Mouse (Mus musculus): Measurements from ENCODE around the gene Commd7. TPM values are rescaled to one million over a fixed set of nuclear protein-coding genes. Genes with fewer than 3 reads are reported as not detected.

Commd7 gene
- polyA plus RNA-seq, 1 experiment, result not detected

DNA sequence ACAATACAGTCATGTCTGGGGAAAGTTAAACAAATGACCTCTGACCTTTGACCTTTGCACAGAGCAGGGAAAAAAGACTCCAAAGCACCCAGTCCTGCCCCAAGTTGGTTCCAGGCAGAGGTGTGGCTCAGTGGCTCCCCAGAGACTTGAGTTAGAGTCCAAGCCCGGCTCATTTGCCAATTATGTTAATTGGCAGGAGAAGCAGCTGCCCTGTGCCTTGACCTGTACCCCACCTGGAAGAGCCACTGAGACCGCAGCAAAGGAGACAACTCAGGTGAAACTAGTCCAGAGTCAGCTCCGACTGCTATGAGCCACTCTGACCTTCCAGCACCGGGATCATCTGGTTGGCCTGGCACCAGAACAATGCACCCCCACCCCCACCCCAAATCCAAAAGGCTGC, 48.2 kb downstream of the Commd7 start:
- Histone ChIP-seq H3K4me3 (ENCODE audit: insufficient read depth, low read depth, low read length) (no peak overlapping the region), H3K4me1 (ENCODE audit: control insufficient read depth, insufficient read depth, low read length) (peaks cover 13% of the 10 kb centered on the region), H3K27ac (ENCODE audit: insufficient read depth, low read depth, low read length) (no peak overlapping the region)
- WGBS, result 76% methylated on average over 4 of the region's 4 CpGs
- no peak for TF ChIP-seq CTCF (IDR thresholded peaks at IDR 0.05; ENCODE audit: insufficient read depth, low read depth, low read length)
- TF ChIP-seq POLR2A (IDR thresholded peaks at IDR 0.05; ENCODE audit: insufficient read depth, low read depth, low read length), result no peak

DNA sequence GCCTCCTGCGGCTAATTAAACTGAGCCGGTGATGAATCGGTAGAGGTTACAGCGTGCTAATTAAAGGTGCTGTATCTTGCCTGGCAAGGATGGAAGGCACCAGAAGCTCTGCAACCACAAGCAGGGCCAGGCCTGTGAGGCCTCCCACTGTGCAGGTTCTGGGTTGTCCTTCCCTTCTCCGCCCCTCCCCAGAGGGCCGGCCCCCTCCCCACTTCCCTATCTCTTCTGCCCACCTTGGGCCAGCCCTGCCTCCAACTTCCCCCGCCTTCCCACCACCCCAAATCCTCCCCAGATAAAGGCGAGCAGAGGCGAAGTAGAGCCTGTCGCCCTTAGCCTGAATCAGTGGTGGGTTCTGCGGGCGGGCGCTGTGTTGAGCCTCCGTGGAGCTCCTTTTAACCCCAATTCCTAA, 48.9 kb downstream of the Commd7 start:
- TF ChIP-seq CTCF (IDR thresholded peaks at IDR 0.05; ENCODE audit: insufficient read depth, low read depth, low read length) (no peak), POLR2A (IDR thresholded peaks at IDR 0.05; ENCODE audit: insufficient read depth, low read depth, low read length) (no peak)
- whole genome bisulfite sequencing, result 75% methylated on average over 14 of the region's 14 CpGs
- peaks cover 13% of the 10 kb centered on the region for H3K4me1 ChIP-seq (ENCODE audit: control insufficient read depth, insufficient read depth, low read length)

DNA sequence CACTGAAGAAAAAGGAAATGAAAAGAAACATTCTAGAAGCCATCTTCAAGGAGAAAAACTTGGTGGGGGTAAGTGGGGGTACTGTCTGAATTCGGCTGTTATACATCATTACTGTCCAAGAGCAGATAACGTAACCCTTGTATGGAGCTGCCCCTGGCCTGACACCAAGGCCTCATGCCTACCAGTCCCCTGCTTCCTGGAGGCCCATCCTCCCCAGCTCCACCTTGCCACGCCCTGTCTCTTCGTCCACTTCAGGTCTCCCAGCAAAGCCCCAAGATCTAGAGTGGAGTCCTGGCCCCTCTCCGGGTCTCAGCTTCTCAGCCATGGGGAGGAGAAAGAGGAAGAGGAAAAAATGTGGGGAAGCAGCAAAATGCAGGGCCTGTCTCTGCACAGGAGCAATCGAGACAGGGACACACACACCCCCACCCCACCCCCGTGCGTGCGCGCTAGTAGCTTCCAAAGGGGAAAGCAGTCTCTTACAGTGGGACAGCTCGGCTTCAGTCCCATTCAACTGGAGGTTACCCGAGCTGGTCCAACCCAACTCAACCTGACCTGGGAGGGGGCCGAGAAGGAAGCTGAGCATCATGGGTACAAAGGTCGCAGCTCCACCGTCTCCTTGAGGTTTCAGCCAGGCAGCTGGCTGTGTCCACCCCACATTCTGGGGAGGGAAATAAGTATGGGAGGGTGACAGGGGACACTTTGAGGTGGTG, 49.5 kb downstream of the Commd7 start:
- TF ChIP-seq CTCF (IDR thresholded peaks at IDR 0.05; ENCODE audit: insufficient read depth, low read depth, low read length) (no peak), POLR2A (IDR thresholded peaks at IDR 0.05; ENCODE audit: insufficient read depth, low read depth, low read length) (no peak)
- Histone ChIP-seq H3K27ac (ENCODE audit: insufficient read depth, low read depth, low read length) (no peak overlapping the region), H3K4me3 (ENCODE audit: insufficient read depth, low read depth, low read length) (no peak overlapping the region), H3K4me1 (ENCODE audit: control insufficient read depth, insufficient read depth, low read length) (peaks cover 13% of the 10 kb centered on the region)
- WGBS, result 71% methylated on average over 15 of the region's 15 CpGs

More for the DNA sequence above, 48.9 kb downstream of the Commd7 start:
- H3K27ac ChIP-seq (ENCODE audit: insufficient read depth, low read depth, low read length), result no peak overlapping the region
- no peak overlapping the region for H3K4me3 ChIP-seq (ENCODE audit: insufficient read depth, low read depth, low read length)

DNA sequence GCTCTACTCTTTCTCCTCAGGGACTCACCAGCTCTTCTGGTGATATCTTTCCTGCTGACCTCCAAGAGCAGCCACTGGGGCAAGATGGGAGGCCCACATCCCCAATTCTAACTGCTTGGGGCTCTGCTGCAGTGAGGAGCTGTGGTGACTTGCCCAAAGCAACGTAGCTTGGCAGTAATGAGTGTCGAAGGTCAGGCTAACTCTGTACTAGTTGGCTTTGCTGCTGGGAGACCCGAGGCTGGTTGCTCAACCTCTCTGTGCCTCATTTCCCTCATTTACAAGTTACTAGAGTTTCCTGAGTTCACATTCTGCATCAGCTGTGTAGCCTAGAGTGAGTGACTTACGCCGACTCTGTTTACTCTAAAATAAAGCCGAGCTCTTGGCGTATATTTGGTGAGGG, 51.2 kb downstream of the Commd7 start:
- TF ChIP-seq POLR2A (IDR thresholded peaks at IDR 0.05; ENCODE audit: insufficient read depth, low read depth, low read length), result no peak
- 94% methylated on average over 7 of the region's 7 CpGs for WGBS
- no peak overlapping the region for H3K4me3 ChIP-seq (ENCODE audit: insufficient read depth, low read depth, low read length)
- H3K27ac ChIP-seq (ENCODE audit: insufficient read depth, low read depth, low read length), result no peak overlapping the region
- H3K4me1 ChIP-seq (ENCODE audit: control insufficient read depth, insufficient read depth, low read length), result peaks cover 12% of the 10 kb centered on the region

DNA sequence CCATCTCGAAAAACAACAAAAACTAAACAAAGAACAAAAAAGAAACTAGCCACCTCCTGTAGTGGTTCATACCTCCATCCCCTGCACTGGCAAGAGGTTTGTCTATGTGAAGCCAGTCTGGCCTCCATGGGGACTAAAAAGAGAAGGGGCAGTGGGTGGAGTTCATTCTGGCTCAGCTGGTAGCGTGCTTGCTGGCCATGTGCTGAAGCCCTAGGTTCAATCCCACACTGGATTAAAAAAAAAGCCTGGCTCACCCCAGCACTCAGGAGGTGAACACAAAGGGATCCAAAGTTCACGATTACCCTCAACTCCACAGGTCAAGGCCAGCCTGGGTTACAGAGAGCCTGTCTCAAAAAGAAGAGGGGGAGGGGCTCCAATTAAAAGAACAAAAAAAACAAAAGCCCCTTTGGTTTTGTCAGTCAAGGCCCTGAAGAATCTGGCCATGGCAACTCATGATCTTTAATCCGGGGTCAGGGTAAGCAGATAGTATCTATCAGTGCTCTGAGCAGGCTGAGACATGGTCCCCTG, 52.1 kb downstream of the Commd7 start:
- 73% methylated on average over 4 of the region's 4 CpGs for WGBS
- no peak overlapping the region for H3K27ac ChIP-seq (ENCODE audit: insufficient read depth, low read depth, low read length)

DNA sequence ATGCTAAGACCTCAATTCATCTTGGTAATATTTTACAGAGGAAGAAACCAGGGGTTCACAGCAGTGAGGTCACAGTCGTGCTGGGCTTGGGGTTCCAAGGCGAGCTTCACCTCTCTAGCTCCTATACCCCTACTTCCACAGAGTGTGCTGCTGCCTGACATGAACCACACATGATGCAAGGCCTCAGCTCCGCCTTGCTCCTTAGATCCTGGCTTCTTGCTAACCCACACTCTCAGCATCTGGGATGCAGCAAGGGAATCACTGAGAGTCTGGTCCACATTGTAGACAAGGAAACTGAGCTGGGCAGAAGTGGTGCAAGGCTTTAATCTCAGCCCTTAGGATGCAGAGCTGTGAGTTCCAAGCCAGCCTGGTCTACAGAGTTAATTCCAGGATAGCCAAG, 52.5 kb downstream of the Commd7 start:
- Histone ChIP-seq H3K27ac (ENCODE audit: insufficient read depth, low read depth, low read length) (no peak overlapping the region), H3K4me1 (ENCODE audit: control insufficient read depth, insufficient read depth, low read length) (peaks cover 11% of the 10 kb centered on the region), H3K4me3 (ENCODE audit: insufficient read depth, low read depth, low read length) (no peak overlapping the region)
- TF ChIP-seq CTCF (IDR thresholded peaks at IDR 0.05; ENCODE audit: insufficient read depth, low read depth, low read length), result no peak
- TF ChIP-seq POLR2A (IDR thresholded peaks at IDR 0.05; ENCODE audit: insufficient read depth, low read depth, low read length), result no peak
- WGBS, result 92% methylated on average over 3 of the region's 3 CpGs

More for the DNA sequence above, 52.1 kb downstream of the Commd7 start:
- H3K4me3 ChIP-seq (ENCODE audit: insufficient read depth, low read depth, low read length), result no peak overlapping the region
- TF ChIP-seq POLR2A (IDR thresholded peaks at IDR 0.05; ENCODE audit: insufficient read depth, low read depth, low read length) (no peak), CTCF (IDR thresholded peaks at IDR 0.05; ENCODE audit: insufficient read depth, low read depth, low read length) (no peak)
- H3K4me1 ChIP-seq (ENCODE audit: control insufficient read depth, insufficient read depth, low read length), result peaks cover 11% of the 10 kb centered on the region

DNA sequence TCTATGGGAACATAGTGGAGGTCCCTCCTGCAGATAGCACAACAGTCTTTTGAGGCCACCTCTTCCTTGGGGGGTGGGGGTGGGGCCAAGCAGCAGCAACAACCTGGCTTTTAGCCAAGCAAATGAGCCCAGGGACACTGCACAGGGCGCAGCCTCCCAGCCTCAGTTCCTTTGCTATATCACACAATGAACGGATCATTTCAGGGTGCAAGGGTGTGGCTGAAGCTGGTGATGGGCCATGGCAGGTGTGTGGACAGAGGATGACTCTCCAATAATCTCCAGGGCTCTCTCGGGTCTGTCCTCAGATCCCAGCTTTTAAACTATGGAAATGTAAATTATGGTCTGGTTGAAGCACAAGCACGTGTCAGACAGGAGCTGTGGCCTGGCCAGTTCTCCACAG, 55.5 kb downstream of the Commd7 start:
- Histone ChIP-seq H3K27ac (ENCODE audit: insufficient read depth, low read depth, low read length) (no peak overlapping the region), H3K4me1 (ENCODE audit: control insufficient read depth, insufficient read depth, low read length) (no peaks in the 10 kb centered on the region), H3K4me3 (ENCODE audit: insufficient read depth, low read depth, low read length) (no peak overlapping the region)
- 62% methylated on average over 4 of the region's 4 CpGs for WGBS
- TF ChIP-seq CTCF (IDR thresholded peaks at IDR 0.05; ENCODE audit: insufficient read depth, low read depth, low read length) (no peak), POLR2A (IDR thresholded peaks at IDR 0.05; ENCODE audit: insufficient read depth, low read depth, low read length) (no peak)

DNA sequence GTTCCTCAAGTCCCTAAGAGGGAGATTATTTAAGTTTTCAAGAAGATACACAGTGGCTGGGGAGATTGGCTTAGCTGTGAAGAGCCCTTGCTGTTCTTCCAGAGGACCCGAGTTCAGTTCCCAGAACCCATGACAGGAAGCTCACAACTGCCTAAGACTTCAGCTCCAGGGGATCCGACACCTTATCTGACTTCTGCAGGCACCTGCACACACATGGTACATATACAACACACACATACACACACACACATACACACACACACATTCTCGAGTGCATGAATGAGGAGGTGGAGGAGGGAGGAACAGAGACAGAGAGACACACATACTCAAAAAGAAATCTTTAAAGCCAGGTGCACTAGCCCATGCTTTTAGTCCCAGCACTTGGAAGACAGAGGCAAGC, 56.4 kb downstream of the Commd7 start:
- no peak overlapping the region for H3K4me3 ChIP-seq (ENCODE audit: insufficient read depth, low read depth, low read length)
- no peaks in the 10 kb centered on the region for H3K4me1 ChIP-seq (ENCODE audit: control insufficient read depth, insufficient read depth, low read length)
- no peak overlapping the region for H3K27ac ChIP-seq (ENCODE audit: insufficient read depth, low read depth, low read length)
- TF ChIP-seq CTCF (IDR thresholded peaks at IDR 0.05; ENCODE audit: insufficient read depth, low read depth, low read length) (no peak), POLR2A (IDR thresholded peaks at IDR 0.05; ENCODE audit: insufficient read depth, low read depth, low read length) (no peak)
- 91% methylated on average over 3 of the region's 3 CpGs for WGBS

DNA sequence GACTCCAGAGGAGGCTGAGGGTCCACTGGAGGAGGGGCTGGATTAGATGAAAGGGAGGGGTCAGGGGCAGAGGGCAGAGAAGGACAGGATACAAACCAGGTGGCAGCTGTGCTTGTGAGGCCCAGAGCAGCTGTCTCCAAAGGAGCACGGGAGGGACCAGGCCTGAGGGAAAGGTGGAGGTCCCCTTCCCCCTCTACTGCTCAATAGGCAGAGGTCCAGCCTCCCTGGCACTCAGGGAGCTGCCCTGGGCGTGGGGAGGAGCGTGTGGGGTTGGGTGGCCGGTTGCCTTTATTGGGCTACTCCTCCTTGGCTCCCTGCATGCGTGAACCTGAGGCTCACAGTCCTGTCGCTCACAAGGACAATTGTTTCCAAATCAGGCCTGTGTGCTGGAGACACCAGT, 57.0 kb downstream of the Commd7 start:
- no peak for TF ChIP-seq CTCF (IDR thresholded peaks at IDR 0.05; ENCODE audit: insufficient read depth, low read depth, low read length)
- no peak for TF ChIP-seq POLR2A (IDR thresholded peaks at IDR 0.05; ENCODE audit: insufficient read depth, low read depth, low read length)
- Histone ChIP-seq H3K4me3 (ENCODE audit: insufficient read depth, low read depth, low read length) (no peak overlapping the region), H3K4me1 (ENCODE audit: control insufficient read depth, insufficient read depth, low read length) (no peaks in the 10 kb centered on the region), H3K27ac (ENCODE audit: insufficient read depth, low read depth, low read length) (no peak overlapping the region)
- WGBS, result 68% methylated on average over 6 of the region's 6 CpGs
